ENCODE assay signal across 23 mouse cellular contexts in the genomic region with DNA sequence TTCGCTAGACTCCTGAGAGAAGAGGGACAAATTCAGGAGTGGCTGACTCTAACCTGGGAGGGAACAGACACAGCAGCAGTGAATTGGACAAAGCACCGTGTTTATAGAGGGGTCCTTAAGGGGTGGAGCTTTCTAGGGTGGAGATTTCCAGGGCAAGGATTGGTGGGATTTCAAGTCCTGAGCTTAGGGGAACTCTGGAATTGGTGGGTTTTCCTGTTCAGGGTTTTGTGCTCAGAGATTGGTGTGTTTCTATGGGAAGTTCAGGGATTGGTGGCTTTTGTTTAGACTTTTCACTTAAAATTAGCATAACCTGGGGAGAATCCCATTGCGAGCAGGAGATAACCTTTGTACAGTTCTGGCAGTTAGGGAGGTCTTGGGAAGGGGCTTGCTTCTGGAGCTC. TPM values are rescaled to one million over a fixed set of nuclear protein-coding genes. Genes with fewer than 3 reads are reported as not detected.
"Had no signal": no experiment of that assay in that cellular context is flagged by ENCODE, and none has a peak within 500 bp of the region (broad histone marks: within the 10 kb centered on the region; RNA-seq: fewer than 3 reads in every experiment).

No protein-coding gene starts in this region.

- H3K36me3 ChIP-seq: liver, embryonic 15.5 days; lung, embryonic 15.5 days; midbrain, embryonic 13.5 days; midbrain, embryonic 15.5 days; neural tube, embryonic 12.5 days had no signal

- DNase-seq: liver, postnatal 0 days; lung, adult 2 months; lung, postnatal 14 days; lung, postnatal 36 days; right cerebral cortex, postnatal 14 days; spleen, adult 18-20 months; thymus, adult 2 months; thymus, postnatal 25 days; thymus, postnatal 4 days had no signal

- H3K4me3 ChIP-seq: liver, embryonic 15.5 days; lung, embryonic 15.5 days; megakaryocyte, embryonic 14.5 days; midbrain, embryonic 13.5 days; midbrain, embryonic 15.5 days; neural tube, embryonic 12.5 days had no signal

- H3K27me3 ChIP-seq: liver, embryonic 15.5 days; lung, embryonic 15.5 days; midbrain, embryonic 13.5 days; midbrain, embryonic 15.5 days; neural tube, embryonic 12.5 days had no signal

- H3K27ac ChIP-seq: liver, embryonic 15.5 days; lung, embryonic 15.5 days; macrophage; midbrain, embryonic 13.5 days; midbrain, embryonic 15.5 days; neural tube, embryonic 12.5 days had no signal

- H3K4me1 ChIP-seq: lung, embryonic 15.5 days; midbrain, embryonic 13.5 days; midbrain, embryonic 15.5 days; neural tube, embryonic 12.5 days had no signal

RNA-seq across cellular contexts. Expression of gene Henmt1, which starts 21.7 kb away (rescaled TPM):
- polyA plus RNA-seq: liver, embryonic 15.5 days; liver, postnatal 0 days; macrophage had no signal

RNA-seq across cellular contexts. Expression of gene Gm9857, which starts 22.3 kb away (rescaled TPM):
- polyA plus RNA-seq: liver, embryonic 15.5 days; liver, postnatal 0 days; lung, adult 2 months; lung, embryonic 15.5 days; lung, postnatal 0 days; macrophage; midbrain, embryonic 11.5 days; midbrain, embryonic 15.5 days; midbrain, postnatal 0 days; neural tube, embryonic 12.5 days; neural tube, embryonic 14.5 days; stomach, embryonic 14.5 days; stomach, embryonic 16.5 days; urinary bladder, adult 2 months had no signal

RNA-seq across cellular contexts. Expression of gene Fndc7, which starts 28.2 kb away (rescaled TPM):
- polyA plus RNA-seq: midbrain, embryonic 11.5 days; midbrain, embryonic 13.5 days; midbrain, postnatal 0 days; stomach, embryonic 14.5 days had no signal
